Mouse (Mus musculus): ENCODE results near the gene Atxn10. TPM values are rescaled to one million over a fixed set of nuclear protein-coding genes. Genes with fewer than 3 reads are reported as not detected.

Gene Atxn10
- polyA plus RNA-seq, 1 experiment: 205 TPM

- no peak overlapping the region for H3K27ac ChIP-seq (ENCODE audit: insufficient read depth, low read length)
- H3K4me1 ChIP-seq (ENCODE audit: control insufficient read depth, insufficient read depth, low read length): no peaks in the 10 kb centered on the region
- TF ChIP-seq CTCF (IDR thresholded peaks at IDR 0.05; ENCODE audit: borderline replicate concordance, insufficient read depth, low read length) (no peak), POLR2A (IDR thresholded peaks at IDR 0.05; ENCODE audit: low read depth, low read length) (no peak)
- H3K4me3 ChIP-seq (ENCODE audit: insufficient read depth, low read length): no peak overlapping the region
These were observed 52.7 kb downstream of the Atxn10 start for GRCm38 (mm10) chr15:85388696-85389095.

DNA sequence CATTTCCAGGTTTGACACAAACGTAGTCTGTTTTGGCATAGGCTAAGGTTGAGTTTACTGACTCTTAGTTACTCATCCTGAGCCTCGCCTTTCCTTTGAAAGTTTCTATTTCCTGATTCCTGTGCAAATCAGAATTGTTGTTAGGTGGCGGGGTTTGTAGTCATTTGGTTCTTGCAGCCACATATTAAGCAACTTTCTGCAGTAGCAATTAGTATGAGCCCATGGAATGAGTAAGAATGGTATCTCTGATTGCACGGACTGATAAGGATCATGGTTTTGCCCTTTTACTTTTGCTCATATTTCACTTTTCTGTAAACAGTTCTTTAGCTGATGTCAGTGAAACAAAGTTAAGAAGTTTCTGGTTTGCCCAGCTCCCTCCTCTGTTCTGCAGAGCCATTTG lies 53.9 kb downstream of the Atxn10 start:
- no peak overlapping the region for H3K27ac ChIP-seq (ENCODE audit: insufficient read depth, low read length)
- no peak for TF ChIP-seq CTCF (IDR thresholded peaks at IDR 0.05; ENCODE audit: borderline replicate concordance, insufficient read depth, low read length)
- no peak for TF ChIP-seq POLR2A (IDR thresholded peaks at IDR 0.05; ENCODE audit: low read depth, low read length)
- H3K4me1 ChIP-seq (ENCODE audit: control insufficient read depth, insufficient read depth, low read length): no peaks in the 10 kb centered on the region
- H3K4me3 ChIP-seq (ENCODE audit: insufficient read depth, low read length): no peak overlapping the region

DNA sequence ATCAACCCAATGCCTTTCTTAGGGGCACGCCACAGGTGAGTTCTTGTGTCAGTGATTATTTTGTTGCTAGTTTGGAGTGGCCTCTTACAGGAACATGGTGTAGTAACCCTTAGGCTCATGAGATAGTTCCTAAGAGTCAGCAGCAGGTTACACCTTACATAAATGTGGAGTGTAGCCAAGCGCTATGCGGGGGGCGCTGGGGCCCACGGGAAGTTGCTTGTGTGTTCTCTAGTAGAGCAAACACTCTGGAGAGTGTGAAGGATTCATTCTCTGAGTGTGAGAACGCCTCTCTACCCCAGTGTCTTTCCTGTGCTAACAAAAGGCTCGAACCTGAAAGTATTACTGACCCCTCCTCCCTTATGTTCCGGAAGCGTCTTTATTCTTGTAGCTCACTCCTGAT lies 59.3 kb downstream of the Atxn10 start:
- H3K4me1 ChIP-seq (ENCODE audit: control insufficient read depth, insufficient read depth, low read length): no peaks in the 10 kb centered on the region
- TF ChIP-seq CTCF (IDR thresholded peaks at IDR 0.05; ENCODE audit: borderline replicate concordance, insufficient read depth, low read length) (no peak), POLR2A (IDR thresholded peaks at IDR 0.05; ENCODE audit: low read depth, low read length) (no peak)
- H3K27ac ChIP-seq (ENCODE audit: insufficient read depth, low read length): no peak overlapping the region
- H3K4me3 ChIP-seq (ENCODE audit: insufficient read depth, low read length): no peak overlapping the region

- H3K4me1 ChIP-seq (ENCODE audit: control insufficient read depth, insufficient read depth, low read length): no peaks in the 10 kb centered on the region
- no peak for TF ChIP-seq POLR2A (IDR thresholded peaks at IDR 0.05; ENCODE audit: low read depth, low read length)
- TF ChIP-seq CTCF (IDR thresholded peaks at IDR 0.05; ENCODE audit: borderline replicate concordance, insufficient read depth, low read length): no peak
- no peak overlapping the region for H3K27ac ChIP-seq (ENCODE audit: insufficient read depth, low read length)
- H3K4me3 ChIP-seq (ENCODE audit: insufficient read depth, low read length): no peak overlapping the region
These were observed 65.9 kb downstream of the Atxn10 start for GRCm38 (mm10) chr15:85401926-85402325.

GRCm38 (mm10) chr15:85403256-85403731 lies 67.2 kb downstream of the Atxn10 start:
- no peak overlapping the region for H3K4me3 ChIP-seq (ENCODE audit: insufficient read depth, low read length)
- H3K27ac ChIP-seq (ENCODE audit: insufficient read depth, low read length): no peak overlapping the region
- TF ChIP-seq CTCF (IDR thresholded peaks at IDR 0.05; ENCODE audit: borderline replicate concordance, insufficient read depth, low read length) (no peak), POLR2A (IDR thresholded peaks at IDR 0.05; ENCODE audit: low read depth, low read length) (no peak)
- H3K4me1 ChIP-seq (ENCODE audit: control insufficient read depth, insufficient read depth, low read length): peaks cover 4% of the 10 kb centered on the region; the same call in 1 of the 2 replicates

DNA sequence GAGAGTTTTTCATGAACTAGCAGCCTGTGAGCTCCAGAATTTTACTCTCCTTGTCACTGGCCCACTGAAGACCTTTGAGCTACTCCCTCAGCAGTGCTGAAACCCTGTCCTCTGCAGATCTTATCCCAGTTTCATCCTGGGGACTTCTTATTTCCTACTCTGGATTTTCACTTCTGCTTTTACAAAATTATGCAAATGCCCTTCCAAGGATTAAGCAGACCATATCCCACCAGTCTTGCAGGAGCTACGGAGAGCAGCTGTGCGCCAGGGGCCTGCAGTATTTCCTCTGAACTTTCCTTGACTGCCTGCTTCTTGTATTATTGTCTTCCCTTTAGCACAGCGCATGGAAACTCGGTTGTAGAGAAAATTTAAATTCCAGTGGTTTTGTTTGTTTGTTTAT lies 68.7 kb downstream of the Atxn10 start:
- peaks cover 4% of the 10 kb centered on the region; the same call in 1 of the 2 replicates for H3K4me1 ChIP-seq (ENCODE audit: control insufficient read depth, insufficient read depth, low read length)
- no peak overlapping the region for H3K27ac ChIP-seq (ENCODE audit: insufficient read depth, low read length)
- TF ChIP-seq POLR2A (IDR thresholded peaks at IDR 0.05; ENCODE audit: low read depth, low read length) (no peak), CTCF (IDR thresholded peaks at IDR 0.05; ENCODE audit: borderline replicate concordance, insufficient read depth, low read length) (no peak)
- H3K4me3 ChIP-seq (ENCODE audit: insufficient read depth, low read length): no peak overlapping the region

- Histone ChIP-seq H3K27ac (ENCODE audit: insufficient read depth, low read length) (no peak overlapping the region), H3K4me3 (ENCODE audit: insufficient read depth, low read length) (no peak overlapping the region), H3K4me1 (ENCODE audit: control insufficient read depth, insufficient read depth, low read length) (peaks cover 4% of the 10 kb centered on the region; the same call in 1 of the 2 replicates)
- TF ChIP-seq POLR2A (IDR thresholded peaks at IDR 0.05; ENCODE audit: low read depth, low read length): no peak
- no peak for TF ChIP-seq CTCF (IDR thresholded peaks at IDR 0.05; ENCODE audit: borderline replicate concordance, insufficient read depth, low read length)
These were observed 69.5 kb downstream of the Atxn10 start for GRCm38 (mm10) chr15:85405567-85405966.

DNA sequence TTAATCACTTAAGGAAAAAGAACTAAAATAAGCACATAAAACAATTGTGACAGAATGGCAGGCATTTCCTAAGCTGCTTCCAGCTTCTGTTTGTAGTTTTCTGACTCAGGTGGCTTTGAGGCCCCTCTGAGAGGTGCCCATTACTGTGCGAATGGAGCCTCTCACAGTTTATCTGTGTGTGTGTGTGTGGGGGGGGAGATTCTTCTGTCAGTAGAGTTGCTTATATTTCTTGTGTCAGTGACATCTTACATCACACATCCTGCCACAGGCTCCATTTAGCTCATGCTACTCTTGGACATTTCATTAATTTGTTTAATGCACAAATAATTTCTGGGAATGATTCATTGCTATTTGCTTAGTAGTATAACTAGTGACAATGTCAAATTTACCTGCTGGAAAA lies 70.8 kb downstream of the Atxn10 start:
- TF ChIP-seq POLR2A (IDR thresholded peaks at IDR 0.05; ENCODE audit: low read depth, low read length) (no peak), CTCF (IDR thresholded peaks at IDR 0.05; ENCODE audit: borderline replicate concordance, insufficient read depth, low read length) (no peak)
- Histone ChIP-seq H3K4me3 (ENCODE audit: insufficient read depth, low read length) (no peak overlapping the region), H3K27ac (ENCODE audit: insufficient read depth, low read length) (no peak overlapping the region), H3K4me1 (ENCODE audit: control insufficient read depth, insufficient read depth, low read length) (peaks cover 4% of the 10 kb centered on the region; the same call in 1 of the 2 replicates)

DNA sequence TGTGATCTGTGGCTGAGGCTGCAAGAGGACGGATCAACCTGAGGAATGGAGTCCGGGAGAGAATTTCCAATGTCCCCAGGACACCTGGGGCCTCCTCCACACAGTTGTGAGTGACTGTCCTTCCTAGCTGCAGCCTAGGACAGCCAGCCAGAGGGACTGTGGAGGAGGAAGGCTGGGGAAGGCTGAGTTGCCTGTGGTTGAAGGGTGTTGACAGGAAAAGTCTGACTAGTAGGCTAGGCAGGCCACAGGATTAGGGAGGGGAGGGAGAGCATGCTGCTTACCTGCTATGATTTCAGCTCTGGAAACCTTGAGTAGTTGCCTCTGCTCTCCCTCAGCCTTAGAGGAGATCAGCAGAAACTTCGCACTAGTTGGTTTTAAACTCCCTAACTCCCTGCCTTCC lies 71.3 kb downstream of the Atxn10 start:
- Histone ChIP-seq H3K4me3 (ENCODE audit: insufficient read depth, low read length) (no peak overlapping the region), H3K27ac (ENCODE audit: insufficient read depth, low read length) (no peak overlapping the region), H3K4me1 (ENCODE audit: control insufficient read depth, insufficient read depth, low read length) (peaks cover 4% of the 10 kb centered on the region; the same call in 1 of the 2 replicates)
- TF ChIP-seq POLR2A (IDR thresholded peaks at IDR 0.05; ENCODE audit: low read depth, low read length): no peak
- no peak for TF ChIP-seq CTCF (IDR thresholded peaks at IDR 0.05; ENCODE audit: borderline replicate concordance, insufficient read depth, low read length)

DNA sequence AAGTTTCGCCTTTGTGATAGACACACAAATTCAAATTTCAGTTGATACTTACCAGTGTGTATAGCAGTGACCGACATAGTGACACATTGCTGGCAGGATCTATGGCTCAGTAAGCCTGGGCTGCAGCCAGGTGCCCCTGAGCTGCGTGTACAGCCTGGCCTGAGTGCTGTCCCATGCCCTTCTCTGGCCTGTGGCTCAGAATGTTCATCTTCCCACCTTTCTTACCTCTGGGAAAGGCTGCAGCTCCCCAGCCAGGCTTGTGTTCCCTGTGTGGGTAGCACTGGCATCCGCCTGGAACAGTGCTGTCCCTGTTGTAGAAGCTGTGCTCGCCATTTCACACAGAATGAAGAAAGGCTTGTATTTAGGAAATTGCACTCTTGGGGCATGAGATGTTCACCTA lies 72.7 kb downstream of the Atxn10 start:
- TF ChIP-seq CTCF (IDR thresholded peaks at IDR 0.05; ENCODE audit: borderline replicate concordance, insufficient read depth, low read length) (no peak), POLR2A (IDR thresholded peaks at IDR 0.05; ENCODE audit: low read depth, low read length) (no peak)
- H3K27ac ChIP-seq (ENCODE audit: insufficient read depth, low read length): no peak overlapping the region

More for the DNA sequence above, 72.7 kb downstream of the Atxn10 start:
- Histone ChIP-seq H3K4me3 (ENCODE audit: insufficient read depth, low read length) (no peak overlapping the region), H3K4me1 (ENCODE audit: control insufficient read depth, insufficient read depth, low read length) (peaks cover 4% of the 10 kb centered on the region; the same call in 1 of the 2 replicates)

Measured in embryonic fibroblast, embryonic 13.5 days (primary cell).